Mouse (Mus musculus) hindbrain, postnatal 0 days (tissue): ENCODE results near the gene Cpa5. TPM values are rescaled to one million over a fixed set of nuclear protein-coding genes. Genes with fewer than 3 reads are reported as not detected.

Experiments
- ATAC-seq: fragments of 200-750 bp; cut with Nextera tagmentation; 2 replicates; pipeline ENCODE4 v1.8.0; 2017; ENCODE audit warnings: mild to moderate bottlenecking, moderate TSS enrichment, moderate library complexity
- DNase-seq: peaks from one replicate; pipeline ENCODE4 v3.0.0-alpha.2; 2015; ENCODE audit warnings: low spot score
- H3K27ac ChIP-seq: fragments of 300-500 bp; sonication (generic); 2 replicates; pipeline ENCODE4 v1.5.1; 2014; ENCODE audit warnings: mild to moderate bottlenecking
- H3K27me3 ChIP-seq: fragments of 300-500 bp; sonication (generic); 2 replicates; pipeline ENCODE4 v1.6.1; 2014; ENCODE audit warnings: low read length, mixed read lengths; ENCODE audit not compliant: insufficient read depth
- H3K36me3 ChIP-seq: fragments of 300-500 bp; sonication (generic); 2 replicates; pipeline ENCODE4 v1.6.1; 2014; ENCODE audit warnings: low read length, mixed read lengths; ENCODE audit not compliant: insufficient read depth
- H3K4me1 ChIP-seq: fragments of 300-500 bp; sonication (generic); 2 replicates; pipeline ENCODE4 v1.6.1; 2014; ENCODE audit warnings: antibody characterized with exemption, low read length, mixed read lengths; ENCODE audit not compliant: insufficient read depth
- H3K4me2 ChIP-seq: fragments of 300-500 bp; sonication (generic); 2 replicates; pipeline ENCODE4 v1.6.1; 2014; ENCODE audit warnings: low read depth, mild to moderate bottlenecking, low read length, moderate library complexity, mixed read lengths
- H3K4me3 ChIP-seq: fragments of 300-500 bp; sonication (generic); 2 replicates; pipeline ENCODE4 v1.5.1; 2014; ENCODE audit warnings: low read length
- H3K9ac ChIP-seq: fragments of 300-500 bp; sonication (generic); replicated peaks from 2 replicates; pipeline ENCODE4 v1.6.1; 2014; ENCODE audit warnings: mild to moderate bottlenecking, low read length, moderate library complexity, mixed read lengths
- H3K9me3 ChIP-seq: fragments of 300-500 bp; sonication (generic); 2 replicates; pipeline ENCODE4 v1.6.1; 2016; ENCODE audit warnings: low read length, mixed read lengths
- CTCF ChIP-seq: IDR thresholded peaks from 2 replicates; pipeline ENCODE4 v1.5.1; 2016; ENCODE audit warnings: antibody characterized with exemption, control low read depth, low read depth
- WGBS: fragments of 180-500 bp; shearing (Covaris S2); extraction: QIAGEN DNeasy Blood & Tissue Kit; methylation state at CpG from one replicate; pipeline ENCODE4 v1.1.7; 2014; 5-methylcytosine and 5-hydroxymethylcytosine counted together
- polyA plus RNA-seq: library from polyadenylated mRNA; unstranded; fragments of >200 nt; fragmentation: Nextera tagmentation; extraction: Ambion mirVana; gene quantifications from 2 replicates; pipeline ENCODE4 v1.2.1, GENCODE M21; 2015
- total RNA-seq: library from RNA; depleted of rRNA; stranded (reverse); fragments of >200 nt; gene quantifications from 2 replicates; pipeline ENCODE4 v1.2.3, GENCODE M21; 2014

Cpa5 gene
- total and polyA plus RNA-seq, 2 experiments from 2014 or later: not detected

DNA sequence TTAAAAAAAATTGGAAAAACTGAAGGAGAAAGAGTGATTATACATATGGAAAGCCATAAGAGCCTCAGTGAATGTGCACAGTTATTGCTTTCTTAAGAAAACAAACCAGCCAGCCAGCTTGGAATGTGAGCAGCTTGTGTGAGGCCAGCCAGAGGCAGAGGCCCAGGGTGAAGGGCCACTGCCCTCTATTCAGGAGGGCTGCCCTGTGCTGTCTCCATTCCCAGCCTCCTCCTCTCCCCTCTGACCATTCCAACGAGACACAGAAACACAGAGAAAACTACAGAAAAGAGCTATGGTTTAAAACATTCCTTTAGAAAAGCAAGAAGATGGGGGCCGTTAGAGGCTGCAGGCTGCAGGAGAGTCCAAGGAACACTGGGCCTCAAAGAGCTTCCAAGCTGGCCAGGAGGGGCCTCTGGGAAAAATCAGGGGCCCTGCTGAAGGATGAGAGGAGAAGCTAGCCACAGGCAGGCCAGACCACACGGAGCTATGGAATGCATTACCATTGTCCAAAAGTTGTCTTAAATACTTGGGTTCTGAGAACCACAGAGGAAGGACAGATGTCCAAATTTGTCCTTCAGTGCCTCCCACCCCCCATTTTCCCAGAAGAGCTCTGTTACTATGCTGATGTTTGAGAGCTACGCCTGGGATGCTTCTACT, 25.5 kb downstream of the Cpa5 start:
- Histone ChIP-seq H3K27ac (no peak overlapping the region), H3K4me1 (no peaks in the 10 kb centered on the region), H3K27me3 (no peaks in the 10 kb centered on the region), H3K9ac (no peak overlapping the region), H3K4me3 (no peak overlapping the region), H3K9me3 (no peaks in the 10 kb centered on the region), H3K36me3 (no peaks in the 10 kb centered on the region), H3K4me2 (no peak overlapping the region)
- TF ChIP-seq CTCF: no peak
- 42% methylated on average over 4 of the region's 4 CpGs for WGBS
- no peak for DNase-seq
- ATAC-seq: no peak

- Histone ChIP-seq H3K27me3 (no peaks in the 10 kb centered on the region), H3K9ac (no peak within 1 kb of the TSS), H3K4me2 (no peak within 1 kb of the TSS), H3K27ac (no peak within 1 kb of the TSS), H3K36me3 (no peaks in the 10 kb centered on the region), H3K9me3 (no peaks in the 10 kb centered on the region), H3K4me1 (no peaks in the 10 kb centered on the region), H3K4me3 (no peak within 1 kb of the TSS)
- ATAC-seq (no peak), DNase-seq (no peak)
- 87% methylated on average over 5 of the region's 5 CpGs for WGBS
- no peak for TF ChIP-seq CTCF
Measured at GRCm38 (mm10) chr6:30638674-30639268, 28.0 kb downstream of the Cpa5 start, which contains the start of gene Cpa1. Cpa1 (plus strand) TSS chr6:30639218.

GRCm38 (mm10) chr6:30643694-30644460, 33.1 kb downstream of the Cpa5 start:
- Histone ChIP-seq H3K9me3 (no peaks in the 10 kb centered on the region), H3K4me3 (no peak overlapping the region), H3K9ac (no peak overlapping the region), H3K36me3 (no peaks in the 10 kb centered on the region), H3K4me2 (no peak overlapping the region), H3K4me1 (no peaks in the 10 kb centered on the region), H3K27ac (no peak overlapping the region), H3K27me3 (no peaks in the 10 kb centered on the region)
- ATAC-seq (no peak), DNase-seq (no peak)
- no peak for TF ChIP-seq CTCF
- 82% methylated on average over 12 of the region's 12 CpGs for WGBS

DNA sequence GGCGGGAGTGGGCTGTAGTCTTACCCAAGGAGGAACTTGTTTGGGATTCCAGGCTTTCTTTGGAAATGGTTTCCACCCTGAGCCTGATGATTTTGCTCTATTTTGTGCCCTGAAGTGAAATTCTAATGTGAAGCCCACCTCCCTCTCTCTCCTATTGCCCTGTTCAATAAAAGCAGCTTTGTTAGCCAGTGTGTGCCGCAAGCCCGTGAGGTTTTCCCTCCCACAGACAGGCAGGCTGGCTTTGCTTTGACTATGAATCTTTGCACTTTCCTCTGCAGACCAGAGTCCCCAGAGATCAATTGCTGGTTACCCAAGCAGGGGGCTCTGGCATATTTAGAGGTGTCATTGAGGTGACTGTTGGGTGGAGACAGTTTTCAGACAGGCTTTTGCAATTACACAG, 33.7 kb downstream of the Cpa5 start:
- H3K9ac ChIP-seq: no peak overlapping the region
- no peak for TF ChIP-seq CTCF
- H3K27ac ChIP-seq: no peak overlapping the region
- H3K4me2 ChIP-seq: no peak overlapping the region
- H3K27me3 ChIP-seq: no peaks in the 10 kb centered on the region
- ATAC-seq (no peak), DNase-seq (no peak)
- no peaks in the 10 kb centered on the region for H3K9me3 ChIP-seq
- H3K4me3 ChIP-seq: no peak overlapping the region
- WGBS: 48% methylated on average over 3 of the region's 3 CpGs
- H3K4me1 ChIP-seq: peaks cover 4% of the 10 kb centered on the region; the same call in 1 of the 2 replicates
- H3K36me3 ChIP-seq: no peaks in the 10 kb centered on the region

DNA sequence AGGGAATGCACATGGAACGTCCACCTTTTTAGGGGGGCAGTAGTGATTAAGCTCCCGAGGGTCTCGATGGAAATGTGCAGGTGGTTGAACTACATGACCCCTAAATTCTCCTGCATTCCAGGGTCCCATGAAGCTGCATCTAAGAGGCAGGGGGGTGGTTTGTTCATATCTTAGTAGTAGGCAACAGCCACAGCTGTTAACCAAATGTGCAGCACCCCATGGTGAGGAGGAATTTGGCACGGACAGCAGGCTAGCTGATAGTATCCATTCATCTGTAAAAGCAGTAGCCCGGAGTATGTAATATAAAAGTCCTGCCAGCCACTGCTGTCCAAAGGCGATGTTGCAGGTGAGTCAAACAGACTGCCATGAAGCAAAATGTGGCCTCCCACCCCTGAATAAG, 34.6 kb downstream of the Cpa5 start:
- H3K36me3 ChIP-seq: no peaks in the 10 kb centered on the region
- no peak overlapping the region for H3K4me2 ChIP-seq
- no peak overlapping the region for H3K9ac ChIP-seq
- no peaks in the 10 kb centered on the region for H3K9me3 ChIP-seq
- DNase-seq (no peak), ATAC-seq (no peak)
- TF ChIP-seq CTCF: no peak
- no peak overlapping the region for H3K4me3 ChIP-seq
- 62% methylated on average over 6 of the region's 6 CpGs for whole genome bisulfite sequencing
- peaks cover 9% of the 10 kb centered on the region; the same call in 1 of the 2 replicates for H3K4me1 ChIP-seq
- H3K27me3 ChIP-seq: no peaks in the 10 kb centered on the region
- H3K27ac ChIP-seq: no peak overlapping the region

GRCm38 (mm10) chr6:30649651-30650296, 39.0 kb downstream of the Cpa5 start:
- Histone ChIP-seq H3K36me3 (no peaks in the 10 kb centered on the region), H3K4me1 (peaks cover 9% of the 10 kb centered on the region; the same call in 1 of the 2 replicates), H3K9ac (no peak overlapping the region), H3K4me2 (no peak overlapping the region), H3K4me3 (no peak overlapping the region), H3K27ac (no peak overlapping the region), H3K9me3 (no peaks in the 10 kb centered on the region), H3K27me3 (no peaks in the 10 kb centered on the region)
- WGBS: 40% methylated on average over 11 of the region's 11 CpGs
- ATAC-seq (no peak), DNase-seq (peak; percentile 51)
- no peak for TF ChIP-seq CTCF
